Comparison of ENCODE assay signal across 8 mouse cellular contexts in genomic region chr9:57075681-57076381, GRCm38 (mm10). TPM values are rescaled to one million over a fixed set of nuclear protein-coding genes. Genes with fewer than 3 reads are reported as not detected.
DNase-seq lines count a peak whose midpoint lies in the region; ATAC-seq and TF ChIP-seq lines count a peak whose summit lies in the region.

No protein-coding gene starts in this region.

- peak overlapping the region; percentile 60; the same call in 1 of the 2 replicates for H3K9ac ChIP-seq in embryonic facial prominence, embryonic 15.5 days
- H3K9ac ChIP-seq in limb, embryonic 14.5 days (ENCODE audit: low read depth, low read length, severe bottlenecking): peak overlapping the region; percentile 82
- H3K9ac ChIP-seq in midbrain, postnatal 0 days (replicated peaks; ENCODE audit: low read length, poor library complexity, severe bottlenecking): peak overlapping the region; percentile 77

- DNase-seq in 416B (ENCODE audit: low read depth): peak; percentile 100
- peak; percentile 99 for DNase-seq in heart, adult 8-10 months (ENCODE audit: low spot score)
- peak; percentile 99 for DNase-seq in kidney, adult 9 months
- peak; percentile 100 for DNase-seq in limb, embryonic 14.5 days (ENCODE audit: low spot score)
- DNase-seq in midbrain, postnatal 0 days (ENCODE audit: low spot score): peak; percentile 100
- DNase-seq in spleen, postnatal 14 days (ENCODE audit: low spot score in 2 of 2): peak; percentile 95 to 97

- no peaks in the 10 kb centered on the region for H3K9me3 ChIP-seq in embryonic facial prominence, embryonic 15.5 days (replicated peaks)
- no peaks in the 10 kb centered on the region for H3K9me3 ChIP-seq in limb, embryonic 14.5 days (ENCODE audit: control insufficient read depth, low read length)
- H3K9me3 ChIP-seq in midbrain, postnatal 0 days (ENCODE audit: low read length): no peaks in the 10 kb centered on the region

- H3K4me2 ChIP-seq in embryonic facial prominence, embryonic 15.5 days (replicated peaks): peak overlapping the region; percentile 81
- peak overlapping the region; percentile 82 for H3K4me2 ChIP-seq in limb, embryonic 14.5 days (replicated peaks; ENCODE audit: low read depth, low read length, severe bottlenecking)
- peak overlapping the region; percentile 86 for H3K4me2 ChIP-seq in midbrain, postnatal 0 days (ENCODE audit: low read depth, low read length, poor library complexity, severe bottlenecking)

- no peaks in the 10 kb centered on the region; the same call in 1 of the 2 replicates for H3K4me1 ChIP-seq in bone marrow, adult 2 months (ENCODE audit: control insufficient read depth, insufficient read depth, low read length)
- H3K4me1 ChIP-seq in embryonic facial prominence, embryonic 15.5 days: peaks cover 25% of the 10 kb centered on the region
- peaks cover 22% of the 10 kb centered on the region for H3K4me1 ChIP-seq in limb, embryonic 14.5 days (ENCODE audit: control insufficient read depth, insufficient read depth, low read length)
- peaks cover 15% of the 10 kb centered on the region; the same call in 1 of the 2 replicates for H3K4me1 ChIP-seq in midbrain, postnatal 0 days (ENCODE audit: insufficient read depth, low read length)

- H3K27me3 ChIP-seq in embryonic facial prominence, embryonic 15.5 days: no peaks in the 10 kb centered on the region
- H3K27me3 ChIP-seq in limb, embryonic 14.5 days (ENCODE audit: control insufficient read depth, insufficient read depth, low read length): no peaks in the 10 kb centered on the region
- no peaks in the 10 kb centered on the region for H3K27me3 ChIP-seq in midbrain, postnatal 0 days (ENCODE audit: insufficient read depth, low read length)

- H3K27ac ChIP-seq in bone marrow, adult 2 months (ENCODE audit: control insufficient read depth, insufficient read depth, low read depth, low read length, poor library complexity): peak overlapping the region; percentile 89
- peak overlapping the region; percentile 100 for H3K27ac ChIP-seq in embryonic facial prominence, embryonic 15.5 days (replicated peaks)
- peak overlapping the region; percentile 94 for H3K27ac ChIP-seq in limb, embryonic 14.5 days (replicated peaks; ENCODE audit: low read depth, low read length)
- peak overlapping the region; percentile 97 for H3K27ac ChIP-seq in midbrain, postnatal 0 days (ENCODE audit: low read depth, low read length)

- H3K36me3 ChIP-seq in embryonic facial prominence, embryonic 15.5 days: no peaks in the 10 kb centered on the region
- no peaks in the 10 kb centered on the region for H3K36me3 ChIP-seq in limb, embryonic 14.5 days (ENCODE audit: control insufficient read depth, insufficient read depth, low read length)
- H3K36me3 ChIP-seq in midbrain, postnatal 0 days (ENCODE audit: insufficient read depth, low read length): no peaks in the 10 kb centered on the region

- TF ChIP-seq POLR2A in bone marrow, adult 2 months (IDR thresholded peaks at IDR 0.05; ENCODE audit: borderline replicate concordance, control insufficient read depth, low read depth, low read length): peak; percentile 60; the same call in 1 of the 2 replicates
- TF ChIP-seq POLR2A in limb, embryonic 14.5 days (IDR thresholded peaks at IDR 0.05; ENCODE audit: borderline replicate concordance, extremely low read depth, insufficient read depth, insufficient read length): no peak

- peak; percentile 87 for ATAC-seq in embryonic facial prominence, embryonic 15.5 days (ENCODE audit: insufficient number of reproducible peaks, low FRiP score, low TSS enrichment, low read depth)
- peak; percentile 86 for ATAC-seq in limb, embryonic 14.5 days (ENCODE audit: low FRiP score, low read depth)
- peak; percentile 91 for ATAC-seq in midbrain, postnatal 0 days (ENCODE audit: low FRiP score)

- 0 out of 2 replicates have a peak, but pooled peaks have one; percentile 14 for TF ChIP-seq CTCF in bone marrow, adult 2 months (IDR thresholded peaks at IDR 0.05; ENCODE audit: control insufficient read depth, insufficient read depth, low read length)
- TF ChIP-seq CTCF in midbrain, postnatal 0 days (IDR thresholded peaks at IDR 0.05): peak; percentile 37; the same call in 1 of the 2 replicates

- peak overlapping the region; percentile 81 for H3K4me3 ChIP-seq in bone marrow, adult 2 months (replicated peaks; ENCODE audit: control insufficient read depth, low read depth, low read length)
- H3K4me3 ChIP-seq in embryonic facial prominence, embryonic 15.5 days (replicated peaks): peak overlapping the region; percentile 83
- peak overlapping the region; percentile 98 for H3K4me3 ChIP-seq in limb, embryonic 14.5 days (replicated peaks; ENCODE audit: low read length)
- peak overlapping the region; percentile 96 for H3K4me3 ChIP-seq in midbrain, postnatal 0 days (ENCODE audit: low read depth, low read length)

- WGBS in bone marrow, adult 2 months: under 1% methylated on average over 43 of the region's 43 CpGs
- under 1% methylated on average over 43 of the region's 43 CpGs for WGBS in embryonic facial prominence, embryonic 15.5 days
- WGBS in limb, embryonic 14.5 days: under 1% methylated on average over 40 of the region's 43 CpGs
- WGBS in midbrain, postnatal 0 days: under 1% methylated on average over 43 of the region's 43 CpGs

RNA-seq across cellular contexts. Expression of gene Sin3a, which starts 4.0 kb away (rescaled TPM):
- 14.5 and 29.2 TPM in 2 replicates for polyA plus RNA-seq in bone marrow, adult 2 months (2011; ENCODE audit: insufficient read depth, insufficient read length, low replicate concordance, missing spikeins)
- polyA plus RNA-seq in embryonic facial prominence, embryonic 15.5 days (2015; fragmentation: Nextera tagmentation; extraction: Ambion mirVana): 28.0 and 32.8 TPM in 2 replicates
- 10 to 100 TPM; 28.4 to 40.4 (median 30.9) TPM for total RNA-seq in heart, adult 8-10 months (2022)
- 77.0 and 121 TPM in 2 replicates for polyA plus RNA-seq in limb, embryonic 14.5 days (2012; rRNA removed)
- 35.7 and 39.0 TPM in 2 replicates for polyA plus RNA-seq in limb, embryonic 14.5 days (2014; fragmentation: Nextera tagmentation; extraction: Ambion mirVana)
- 46.7 and 85.7 TPM in 2 replicates for total RNA-seq in midbrain, postnatal 0 days (2014; rRNA removed)
- 13.4 and 14.6 TPM in 2 replicates for polyA plus RNA-seq in midbrain, postnatal 0 days (2015; fragmentation: Nextera tagmentation; extraction: Ambion mirVana)

RNA-seq across cellular contexts. Expression of gene Man2c1, which starts 54.7 kb away (rescaled TPM):
- polyA plus RNA-seq in bone marrow, adult 2 months (2011; ENCODE audit: insufficient read depth, insufficient read length, low replicate concordance, missing spikeins): 59.3 and 101 TPM in 2 replicates
- 72.5 and 78.0 TPM in 2 replicates for polyA plus RNA-seq in embryonic facial prominence, embryonic 15.5 days (2015; fragmentation: Nextera tagmentation; extraction: Ambion mirVana)
- 10 to 100 TPM; 45.6 to 56.1 (median 48.9) TPM for total RNA-seq in heart, adult 8-10 months (2022)
- 177 and 268 TPM in 2 replicates for polyA plus RNA-seq in limb, embryonic 14.5 days (2012; rRNA removed)
- 41.3 and 46.7 TPM in 2 replicates for polyA plus RNA-seq in limb, embryonic 14.5 days (2014; fragmentation: Nextera tagmentation; extraction: Ambion mirVana)
- 161 and 186 TPM in 2 replicates for total RNA-seq in midbrain, postnatal 0 days (2014; rRNA removed)
- 69.9 and 79.3 TPM in 2 replicates for polyA plus RNA-seq in midbrain, postnatal 0 days (2015; fragmentation: Nextera tagmentation; extraction: Ambion mirVana)

Comparison
In these comparisons a context has a peak if more than half of its experiments do, and no peak if none do; other contexts are left out.
1. Peak in every context shown above with its lines: DNase-seq, ATAC-seq, H3K4me3 ChIP-seq and H3K27ac ChIP-seq.